Mouse (Mus musculus): Measurements from ENCODE around the gene Sgca. TPM values are rescaled to one million over a fixed set of nuclear protein-coding genes. Genes with fewer than 3 reads are reported as not detected.

The Sgca gene
- polyA plus RNA-seq, 1 experiment from 2014 or later: not detected

- 0 out of 2 replicates have a peak, but pooled peaks have one; percentile 22 for ATAC-seq (replicated peaks; ENCODE audit: low FRiP score, low TSS enrichment, low read depth)
- Histone ChIP-seq H3K4me1 (replicated peaks; ENCODE audit: control insufficient read depth, insufficient read depth, low read length) (peaks cover 48% of the 10 kb centered on the region), H3K9me3 (ENCODE audit: control insufficient read depth, low read length) (no peaks in the 10 kb centered on the region), H3K27me3 (replicated peaks; ENCODE audit: control insufficient read depth, insufficient read depth, low read length) (no peaks in the 10 kb centered on the region), H3K27ac (ENCODE audit: low read depth) (no peak overlapping the region), H3K4me2 (ENCODE audit: low read length) (no peak overlapping the region), H3K9ac (ENCODE audit: low read length) (no peak overlapping the region), H3K36me3 (ENCODE audit: control insufficient read depth, insufficient read depth, low read length) (peaks cover 71% of the 10 kb centered on the region), H3K4me3 (ENCODE audit: low read depth, low read length) (no peak overlapping the region)
- 54% methylated on average over 5 of the region's 5 CpGs for WGBS
- no peak for DNase-seq (ENCODE audit: low spot score)
These were observed 21.5 kb upstream of the Sgca start for GRCm38 (mm10) chr11:94997596-94997995.

- H3K4me2 ChIP-seq (ENCODE audit: low read length): no peak overlapping the region
- peaks cover 48% of the 10 kb centered on the region for H3K4me1 ChIP-seq (replicated peaks; ENCODE audit: control insufficient read depth, insufficient read depth, low read length)
- H3K9me3 ChIP-seq (ENCODE audit: control insufficient read depth, low read length): no peaks in the 10 kb centered on the region
- ATAC-seq (replicated peaks; ENCODE audit: low FRiP score, low TSS enrichment, low read depth) (no peak), DNase-seq (ENCODE audit: low spot score) (no peak)
- H3K36me3 ChIP-seq (ENCODE audit: control insufficient read depth, insufficient read depth, low read length): peaks cover 65% of the 10 kb centered on the region
- H3K27me3 ChIP-seq (replicated peaks; ENCODE audit: control insufficient read depth, insufficient read depth, low read length): no peaks in the 10 kb centered on the region
- no peak overlapping the region for H3K27ac ChIP-seq (ENCODE audit: low read depth)
- no peak overlapping the region for H3K9ac ChIP-seq (ENCODE audit: low read length)
- H3K4me3 ChIP-seq (ENCODE audit: low read depth, low read length): no peak overlapping the region
- WGBS: 90% methylated on average over 6 of the region's 6 CpGs
These were observed 20.9 kb upstream of the Sgca start for GRCm38 (mm10) chr11:94996984-94997383.

GRCm38 (mm10) chr11:94996101-94996500 lies 20.0 kb upstream of the Sgca start:
- Histone ChIP-seq H3K27me3 (replicated peaks; ENCODE audit: control insufficient read depth, insufficient read depth, low read length) (no peaks in the 10 kb centered on the region), H3K4me1 (replicated peaks; ENCODE audit: control insufficient read depth, insufficient read depth, low read length) (peaks cover 48% of the 10 kb centered on the region), H3K4me3 (ENCODE audit: low read depth, low read length) (no peak overlapping the region), H3K9ac (ENCODE audit: low read length) (no peak overlapping the region), H3K9me3 (ENCODE audit: control insufficient read depth, low read length) (no peaks in the 10 kb centered on the region), H3K36me3 (ENCODE audit: control insufficient read depth, insufficient read depth, low read length) (peaks cover 57% of the 10 kb centered on the region), H3K4me2 (ENCODE audit: low read length) (no peak overlapping the region), H3K27ac (ENCODE audit: low read depth) (no peak overlapping the region)
- no peak for ATAC-seq (replicated peaks; ENCODE audit: low FRiP score, low TSS enrichment, low read depth)
- DNase-seq (ENCODE audit: low spot score): no peak
- WGBS: 79% methylated on average over 8 of the region's 8 CpGs

GRCm38 (mm10) chr11:94994947-94995772 lies 19.0 kb upstream of the Sgca start:
- ATAC-seq (replicated peaks; ENCODE audit: low FRiP score, low TSS enrichment, low read depth): no peak
- Histone ChIP-seq H3K27me3 (replicated peaks; ENCODE audit: control insufficient read depth, insufficient read depth, low read length) (no peaks in the 10 kb centered on the region), H3K4me3 (ENCODE audit: low read depth, low read length) (0 out of 2 replicates have a peak overlapping the region, but pooled peaks have one; percentile 88), H3K4me2 (ENCODE audit: low read length) (peak overlapping the region; percentile 98), H3K9ac (ENCODE audit: low read length) (peak overlapping the region; percentile 47; the same call in 1 of the 2 replicates), H3K4me1 (replicated peaks; ENCODE audit: control insufficient read depth, insufficient read depth, low read length) (peaks cover 44% of the 10 kb centered on the region), H3K27ac (ENCODE audit: low read depth) (no peak overlapping the region), H3K36me3 (ENCODE audit: control insufficient read depth, insufficient read depth, low read length) (peaks cover 52% of the 10 kb centered on the region), H3K9me3 (ENCODE audit: control insufficient read depth, low read length) (no peaks in the 10 kb centered on the region)
- DNase-seq (ENCODE audit: low spot score): no peak
- 81% methylated on average over 11 of the region's 11 CpGs for WGBS

GRCm38 (mm10) chr11:94994208-94994814 lies 18.2 kb upstream of the Sgca start:
- DNase-seq (ENCODE audit: low spot score) (no peak), ATAC-seq (replicated peaks; ENCODE audit: low FRiP score, low TSS enrichment, low read depth) (no peak)
- Histone ChIP-seq H3K4me3 (ENCODE audit: low read depth, low read length) (peak overlapping the region; percentile 88), H3K36me3 (ENCODE audit: control insufficient read depth, insufficient read depth, low read length) (peaks cover 43% of the 10 kb centered on the region), H3K9me3 (ENCODE audit: control insufficient read depth, low read length) (no peaks in the 10 kb centered on the region), H3K4me2 (ENCODE audit: low read length) (peak overlapping the region; percentile 98), H3K9ac (ENCODE audit: low read length) (peak overlapping the region; percentile 47), H3K4me1 (replicated peaks; ENCODE audit: control insufficient read depth, insufficient read depth, low read length) (peaks cover 48% of the 10 kb centered on the region), H3K27me3 (replicated peaks; ENCODE audit: control insufficient read depth, insufficient read depth, low read length) (no peaks in the 10 kb centered on the region), H3K27ac (ENCODE audit: low read depth) (no peak overlapping the region)
- 38% methylated on average over 10 of the region's 10 CpGs for WGBS

GRCm38 (mm10) chr11:94992754-94993606 lies 16.9 kb upstream of the Sgca start:
- 0 out of 2 replicates have a peak, but pooled peaks have one; percentile 6 for ATAC-seq (replicated peaks; ENCODE audit: low FRiP score, low TSS enrichment, low read depth)
- H3K9ac ChIP-seq (ENCODE audit: low read length): peak overlapping the region; percentile 86
- H3K4me1 ChIP-seq (replicated peaks; ENCODE audit: control insufficient read depth, insufficient read depth, low read length): peaks cover 57% of the 10 kb centered on the region

GRCm38 (mm10) chr11:94992480-94992753 lies 16.3 kb upstream of the Sgca start:
- DNase-seq (ENCODE audit: low spot score): no peak
- peak overlapping the region; percentile 98 for H3K4me2 ChIP-seq (ENCODE audit: low read length)
- 2% methylated on average over 20 of the region's 20 CpGs for WGBS
- no peaks in the 10 kb centered on the region for H3K9me3 ChIP-seq (ENCODE audit: control insufficient read depth, low read length)
- no peak for ATAC-seq (replicated peaks; ENCODE audit: low FRiP score, low TSS enrichment, low read depth)
- peaks cover 57% of the 10 kb centered on the region for H3K4me1 ChIP-seq (replicated peaks; ENCODE audit: control insufficient read depth, insufficient read depth, low read length)
- H3K4me3 ChIP-seq (ENCODE audit: low read depth, low read length): peak overlapping the region; percentile 88
- peaks cover 24% of the 10 kb centered on the region for H3K36me3 ChIP-seq (ENCODE audit: control insufficient read depth, insufficient read depth, low read length)
- peak overlapping the region; percentile 86 for H3K9ac ChIP-seq (ENCODE audit: low read length)
- peak overlapping the region; percentile 81; the same call in 1 of the 2 replicates for H3K27ac ChIP-seq (ENCODE audit: low read depth)
- no peaks in the 10 kb centered on the region for H3K27me3 ChIP-seq (replicated peaks; ENCODE audit: control insufficient read depth, insufficient read depth, low read length)

More at GRCm38 (mm10) chr11:94992754-94993606, 16.9 kb upstream of the Sgca start:
- Histone ChIP-seq H3K36me3 (ENCODE audit: control insufficient read depth, insufficient read depth, low read length) (peaks cover 30% of the 10 kb centered on the region), H3K27me3 (replicated peaks; ENCODE audit: control insufficient read depth, insufficient read depth, low read length) (no peaks in the 10 kb centered on the region), H3K4me3 (ENCODE audit: low read depth, low read length) (peak overlapping the region; percentile 88), H3K27ac (ENCODE audit: low read depth) (peak overlapping the region; percentile 81; the same call in 1 of the 2 replicates), H3K4me2 (ENCODE audit: low read length) (peak overlapping the region; percentile 98), H3K9me3 (ENCODE audit: control insufficient read depth, low read length) (no peaks in the 10 kb centered on the region)
- peak; percentile 75 for DNase-seq (ENCODE audit: low spot score)
- 2% methylated on average over 22 of the region's 22 CpGs for WGBS
